Mouse (Mus musculus) stomach, postnatal 0 days (tissue): ENCODE results near the gene Fbln7.

Source experiments
- CTCF ChIP-seq: IDR thresholded peaks from 2 replicates; pipeline ENCODE4 v1.5.1; 2016; ENCODE audit warnings: antibody characterized with exemption, low read depth, mild to moderate bottlenecking, moderate library complexity
- EP300 ChIP-seq: optimal IDR thresholded peaks from 2 replicates; pipeline ENCODE3; 2016; ENCODE audit warnings: antibody characterized with exemption

- TF ChIP-seq CTCF (no peak), EP300 (no peak)
Measured at GRCm38 (mm10) chr2:128839501-128839900, 23.3 kb upstream of the Fbln7 start.
